ENCODE assay signal across 15 mouse cellular contexts in the genomic region with DNA sequence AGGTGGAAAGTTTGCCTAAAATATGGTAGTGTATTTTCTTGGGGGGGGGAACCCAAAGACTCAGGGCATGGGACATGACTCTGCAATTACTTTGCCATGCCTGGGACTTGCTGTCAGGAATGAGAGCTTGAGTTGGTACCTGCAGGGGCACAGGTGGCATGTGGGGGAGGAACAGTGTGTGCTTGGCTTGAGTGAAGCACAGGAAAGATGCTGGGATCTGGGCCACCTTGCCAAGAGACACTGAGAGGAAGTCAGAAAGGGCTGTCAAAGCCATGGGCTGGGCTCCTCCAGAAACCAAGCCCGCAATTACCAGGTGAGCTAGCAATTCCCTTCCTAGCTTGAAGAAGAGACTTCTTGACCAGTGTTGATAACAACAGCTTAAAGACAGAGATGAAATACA.
"Had no signal": no experiment of that assay in that cellular context is flagged by ENCODE, and none has a peak within 500 bp of the region (broad histone marks: within the 10 kb centered on the region; RNA-seq: fewer than 3 reads in every experiment).

No protein-coding gene starts in this region.

- ATAC-seq: midbrain, embryonic 13.5 days had no signal

- H3K27ac ChIP-seq: limb, embryonic 13.5 days; liver, embryonic 15.5 days; midbrain, embryonic 13.5 days; neural tube, embryonic 15.5 days; stomach, embryonic 15.5 days had no signal

- DNase-seq: kidney, adult 8-10 months; kidney, postnatal 36 days; layer of hippocampus, adult 9-11 months; layer of hippocampus, postnatal 36 days; lung, adult 2 months; right cerebral cortex, postnatal 14 days; thymus, adult 2 months; thymus, postnatal 4 days had no signal

- H3K36me3 ChIP-seq: limb, embryonic 13.5 days; liver, embryonic 15.5 days; midbrain, embryonic 13.5 days; neural tube, embryonic 15.5 days; stomach, embryonic 15.5 days had no signal

- H3K4me2 ChIP-seq: limb, embryonic 13.5 days; liver, embryonic 11.5 days; midbrain, embryonic 13.5 days; neural tube, embryonic 15.5 days; stomach, embryonic 15.5 days had no signal

- H3K27me3 ChIP-seq: limb, embryonic 13.5 days; liver, embryonic 15.5 days; midbrain, embryonic 13.5 days; neural tube, embryonic 15.5 days; stomach, embryonic 15.5 days had no signal

- H3K4me3 ChIP-seq: limb, embryonic 13.5 days; liver, embryonic 15.5 days; midbrain, embryonic 13.5 days; myocyte; neural tube, embryonic 15.5 days; stomach, embryonic 15.5 days had no signal

- H3K9me3 ChIP-seq: limb, embryonic 13.5 days; liver, embryonic 15.5 days; midbrain, embryonic 13.5 days; neural tube, embryonic 15.5 days; stomach, embryonic 15.5 days had no signal

- H3K9ac ChIP-seq: limb, embryonic 13.5 days; liver, embryonic 15.5 days; midbrain, embryonic 13.5 days; neural tube, embryonic 15.5 days; stomach, embryonic 15.5 days had no signal
